Mouse (Mus musculus) thymus, postnatal 10 days (tissue): ENCODE measurements at regions not wholly inside any gene's neighbourhood (a gene's known extent, or its start where the extent isn't known, plus 50 kb on each side); places are given as distances from the start of the nearest gene placed in this dataset.
"Not testable (repeated sequence)": the region's sequence is repeated elsewhere in the genome, so short reads cannot be mapped to it uniquely, and the experiment has no call there.

Source experiments
- DNase-seq, 2 experiments: peaks; one replicate each; pipeline ENCODE4 v3.0.0; 2021; ENCODE audit warnings: low spot score in 2 of 2

- DNase-seq, result no peak
Measured at GRCm38 (mm10) chr4:3049972-3050846, 116.9 kb upstream of the Vmn1r2 start.

GRCm38 (mm10) chr4:3050847-3051135, 116.3 kb upstream of the Vmn1r2 start:
- DNase-seq, result peak in 1 of 2 experiments; percentile 1

- DNase-seq, result peak in 1 of 2 experiments; percentile 2
Measured at GRCm38 (mm10) chr4:3051212-3051611, 115.9 kb upstream of the Vmn1r2 start.

GRCm38 (mm10) chr4:3052314-3053059, 114.6 kb upstream of the Vmn1r2 start:
- DNase-seq, result peak in 1 of 2 experiments; percentile 1

GRCm38 (mm10) chr4:3053060-3053406, 114.1 kb upstream of the Vmn1r2 start:
- peak in 1 of 2 experiments; percentile 2 for DNase-seq

- peak in 1 of 2 experiments; percentile 1 for DNase-seq
Measured at GRCm38 (mm10) chr4:3053496-3054216, 113.5 kb upstream of the Vmn1r2 start.

- DNase-seq, result no peak
Measured at GRCm38 (mm10) chr4:3054886-3055285, 112.2 kb upstream of the Vmn1r2 start.

GRCm38 (mm10) chr4:3055396-3055795, 111.7 kb upstream of the Vmn1r2 start:
- no peak for DNase-seq

- peak in 1 of 2 experiments; percentile 2 for DNase-seq
Measured at GRCm38 (mm10) chr4:3059511-3060054, 107.5 kb upstream of the Vmn1r2 start.

GRCm38 (mm10) chr4:3062027-3062605, 105.0 kb upstream of the Vmn1r2 start:
- no peak for DNase-seq

GRCm38 (mm10) chr4:3063966-3064365, 103.2 kb upstream of the Vmn1r2 start:
- peak in 1 of 2 experiments; percentile 2 for DNase-seq

GRCm38 (mm10) chr4:3064571-3064970, 102.5 kb upstream of the Vmn1r2 start:
- DNase-seq, result peak in 1 of 2 experiments; percentile 2

- DNase-seq, result not testable (repeated sequence)
Measured at GRCm38 (mm10) chr4:3065335-3065734, 101.8 kb upstream of the Vmn1r2 start.

- DNase-seq, result peak in 1 of 2 experiments; percentile 2
Measured at GRCm38 (mm10) chr4:3066051-3066736, 100.9 kb upstream of the Vmn1r2 start.

- peak; percentile 1 to 2 for DNase-seq
Measured at GRCm38 (mm10) chr4:3067265-3067664, 99.9 kb upstream of the Vmn1r2 start.

GRCm38 (mm10) chr4:3067666-3068065, 99.5 kb upstream of the Vmn1r2 start:
- DNase-seq, result peak; percentile 8 to 38

GRCm38 (mm10) chr4:3068306-3069223, 98.6 kb upstream of the Vmn1r2 start:
- peak; percentile 2 to 6 for DNase-seq

- peak; percentile 1 to 9 for DNase-seq
Measured at GRCm38 (mm10) chr4:3069341-3069740, 97.8 kb upstream of the Vmn1r2 start.

- not testable (repeated sequence) for DNase-seq
Measured at GRCm38 (mm10) chr4:3071326-3071725, 95.8 kb upstream of the Vmn1r2 start.

GRCm38 (mm10) chr4:3079901-3080300, 87.2 kb upstream of the Vmn1r2 start:
- peak in 1 of 2 experiments; percentile 1 for DNase-seq
